Mouse (Mus musculus) embryonic fibroblast, embryonic 13.5 days (primary cell): ENCODE data around the gene Amotl2.

Experiments
- CTCF ChIP-seq: IDR thresholded peaks from 2 replicates; pipeline ENCODE4 v1.5.1; 2011; ENCODE audit warnings: mild to moderate bottlenecking, control low read depth, low read length, moderate library complexity, borderline replicate concordance; ENCODE audit not compliant: insufficient read depth
- POLR2A ChIP-seq: IDR thresholded peaks from 2 replicates; pipeline ENCODE4 v1.6.1; 2011; ENCODE audit warnings: low read depth, mild to moderate bottlenecking, control low read depth, low read length, moderate library complexity

DNA sequence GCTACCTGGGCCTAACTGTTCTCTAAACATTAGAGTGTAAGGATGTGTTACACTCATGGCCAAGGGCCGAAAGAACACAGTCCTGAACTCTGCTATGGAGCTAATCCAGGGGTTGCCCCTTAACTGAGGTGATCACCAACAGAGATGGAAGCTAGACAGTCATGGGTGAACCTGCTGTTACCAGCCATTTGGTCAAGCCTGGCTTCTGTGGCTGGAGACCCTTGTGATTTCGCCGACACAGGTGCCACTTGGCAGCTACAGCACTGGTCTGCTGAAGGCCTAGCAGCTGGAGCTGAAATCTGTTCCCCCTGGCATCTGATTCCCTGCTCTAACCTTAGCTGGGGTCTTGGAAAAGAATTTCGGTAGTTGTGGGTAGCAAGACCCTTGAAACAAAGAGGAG, 6.3 kb downstream of the Amotl2 start:
- TF ChIP-seq CTCF = no peak
- TF ChIP-seq POLR2A = no peak
